Mouse (Mus musculus): ENCODE results near the gene Gm20388.

GRCm38 (mm10) chr8:120513145-120513544 lies 602.5 kb downstream of the Gm20388 start:
- TF ChIP-seq EP300 (IDR thresholded peaks at IDR 0.05; ENCODE audit: low read depth) (no peak), CTCF (IDR thresholded peaks at IDR 0.05; ENCODE audit: low read depth) (no peak)
